Mouse (Mus musculus) liver, postnatal 0 days (tissue): ENCODE measurements at regions not wholly inside any gene's neighbourhood (a gene's known extent, or its start where the extent isn't known, plus 50 kb on each side); places are given as distances from the start of the nearest gene placed in this dataset.

Source experiments
- CTCF ChIP-seq: sonication (generic); IDR thresholded peaks from 2 replicates; pipeline ENCODE4 v1.5.1; 2016; ENCODE audit warnings: antibody characterized with exemption, low read depth
- EP300 ChIP-seq: IDR thresholded peaks from 2 replicates; pipeline ENCODE4 v1.6.1; 2016; ENCODE audit warnings: antibody characterized with exemption, low read depth, mild to moderate bottlenecking

- no peak for TF ChIP-seq CTCF
- TF ChIP-seq EP300, result no peak
Measured at GRCm38 (mm10) chr3:132462348-132462959, 167.2 kb upstream of the Gimd1 start.
